Mouse (Mus musculus): ENCODE results near the gene Tmem213.

DNA sequence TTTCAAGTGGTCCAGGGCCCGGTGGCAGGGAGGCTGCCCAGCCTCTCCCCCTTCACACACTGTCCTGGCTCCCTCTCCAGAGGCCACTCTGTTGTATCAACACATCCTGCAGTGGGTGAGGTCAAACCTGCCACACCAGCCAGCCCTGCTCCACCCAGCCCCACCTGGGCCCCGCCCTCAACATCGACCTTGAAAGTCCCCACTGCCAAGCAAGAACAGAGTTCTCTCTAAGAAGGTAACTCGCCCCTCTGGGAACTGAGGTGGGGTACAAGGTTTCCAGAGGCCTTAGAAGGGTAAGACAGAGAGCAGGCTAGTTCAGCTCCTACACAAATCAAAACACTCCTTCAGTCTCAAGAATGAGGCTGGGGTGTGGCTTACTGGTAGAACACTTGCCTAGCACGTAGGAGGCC, 12.1 kb upstream of the Tmem213 start:
- no peak for TF ChIP-seq CTCF (IDR thresholded peaks at IDR 0.05; ENCODE audit: extremely low read depth, insufficient read depth, low read length)
- no peak for TF ChIP-seq POLR2A (IDR thresholded peaks at IDR 0.05; ENCODE audit: extremely low read depth, insufficient read depth, low read length)
